Mouse (Mus musculus) spleen, adult 2 months (tissue): ENCODE results near the gene Timm10b. TPM values are rescaled to one million over a fixed set of nuclear protein-coding genes. Genes with fewer than 3 reads are reported as not detected.

Source experiments
- DNase-seq, 2 experiments: peaks; one replicate each; pipeline versions ENCODE4 v3.0.0 to v3.0.0-alpha.2; 2012 to 2021; ENCODE audit warnings: low spot score in 2 of 2, low read depth in 1 of 2
- H3K27ac ChIP-seq: fragments of 200-500 bp; 2 replicates; pipeline ENCODE4 v1.5.1; 2012; ENCODE audit warnings: low read length, inconsistent platforms; ENCODE audit not compliant: insufficient read depth
- H3K27me3 ChIP-seq: fragments of 200-500 bp; 2 replicates; pipeline ENCODE4 v1.6.1; 2012; ENCODE audit warnings: mild to moderate bottlenecking, moderate library complexity, low read length, inconsistent platforms; ENCODE audit not compliant: control insufficient read depth, insufficient read depth
- H3K36me3 ChIP-seq: fragments of 200-500 bp; 2 replicates; pipeline ENCODE4 v1.6.1; 2012; ENCODE audit warnings: mild to moderate bottlenecking, low read length, inconsistent platforms; ENCODE audit not compliant: control insufficient read depth, insufficient read depth
- H3K4me1 ChIP-seq: fragments of 200-500 bp; 2 replicates; pipeline ENCODE4 v1.6.1; 2011; ENCODE audit warnings: inconsistent platforms; ENCODE audit not compliant: control insufficient read depth, insufficient read depth, insufficient read length
- H3K4me3 ChIP-seq: fragments of 200-500 bp; 2 replicates; pipeline ENCODE4 v1.5.1; 2011; ENCODE audit warnings: mild to moderate bottlenecking, inconsistent platforms; ENCODE audit not compliant: insufficient read depth, insufficient read length; ENCODE audit errors: extremely low read depth
- CTCF ChIP-seq: fragments of 200-500 bp; IDR thresholded peaks from 2 replicates; pipeline ENCODE4 v1.5.1; 2011; ENCODE audit warnings: mild to moderate bottlenecking, inconsistent platforms; ENCODE audit not compliant: insufficient read depth, insufficient read length, insufficient replicate concordance; ENCODE audit errors: extremely low read depth
- POLR2A ChIP-seq: fragments of 200-500 bp; IDR thresholded peaks from 2 replicates; pipeline ENCODE4 v1.6.1; 2011; ENCODE audit warnings: low read depth, low read length, inconsistent platforms
- whole genome bisulfite sequencing: fragments of 180-500 bp; shearing (Covaris S2); methylation state at CpG from one replicate; pipeline ENCODE4 v1.1.7; 2018; 5-methylcytosine and 5-hydroxymethylcytosine counted together
- polyA plus RNA-seq: library from polyadenylated mRNA; depleted of rRNA; stranded (reverse); fragments of >200 nt; gene quantifications from 2 replicates; pipeline ENCODE4 v1.2.3, GENCODE M21; 2012

Gene Timm10b
- polyA plus RNA-seq, 1 experiment = 87.3 TPM

DNA sequence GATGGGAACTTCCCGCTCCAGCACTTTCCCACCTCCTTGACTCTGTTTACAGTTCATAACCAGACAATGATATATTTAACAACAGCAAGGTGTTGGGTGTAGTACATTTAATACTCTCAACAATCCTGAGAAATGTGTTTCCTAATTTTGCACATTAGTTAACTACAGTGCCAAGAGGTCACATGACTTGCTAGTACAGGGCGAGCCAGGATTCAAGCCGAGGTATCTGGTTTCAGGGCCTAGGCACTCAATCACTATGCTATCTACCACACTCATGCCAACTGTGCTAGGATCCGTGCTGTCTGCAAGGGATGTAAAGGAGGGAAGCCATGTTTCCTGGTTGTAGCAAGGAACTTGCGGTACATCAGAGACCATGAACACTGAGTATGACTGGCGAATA, 23.3 kb upstream of the Timm10b start:
- 90% methylated on average over 6 of the region's 6 CpGs for WGBS
- TF ChIP-seq POLR2A (no peak), CTCF (no peak)
- peaks cover 8% of the 10 kb centered on the region for H3K36me3 ChIP-seq
- no peaks in the 10 kb centered on the region for H3K4me1 ChIP-seq
- no peaks in the 10 kb centered on the region for H3K27me3 ChIP-seq
- no peak overlapping the region for H3K4me3 ChIP-seq
- no peak overlapping the region for H3K27ac ChIP-seq
- no peak for DNase-seq

DNA sequence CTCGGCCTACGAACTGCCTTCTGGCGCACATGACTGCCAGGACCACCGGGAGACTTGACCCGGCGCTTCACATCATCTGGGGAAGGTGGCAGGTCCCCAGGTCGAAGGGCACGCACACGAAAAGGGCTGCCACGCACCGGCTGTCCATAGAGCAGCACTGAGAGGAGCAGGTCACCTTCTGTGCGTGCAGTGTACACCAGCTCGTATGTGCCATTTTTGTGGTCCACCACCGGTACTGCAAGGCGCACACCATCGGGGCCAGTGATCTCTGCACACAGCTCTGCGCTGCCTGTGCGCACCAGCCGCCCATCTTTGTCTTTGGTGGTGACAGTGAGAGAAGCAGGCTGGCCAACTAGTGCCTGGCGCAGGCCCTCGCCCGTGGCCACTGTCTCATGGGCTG, 22.0 kb upstream of the Timm10b start:
- Histone ChIP-seq H3K36me3 (peaks cover 8% of the 10 kb centered on the region), H3K4me3 (no peak overlapping the region), H3K27me3 (no peaks in the 10 kb centered on the region), H3K4me1 (no peaks in the 10 kb centered on the region), H3K27ac (no peak overlapping the region)
- TF ChIP-seq POLR2A = no peak
- TF ChIP-seq CTCF = no peak
- 93% methylated on average over 22 of the region's 22 CpGs for WGBS
- no peak for DNase-seq

DNA sequence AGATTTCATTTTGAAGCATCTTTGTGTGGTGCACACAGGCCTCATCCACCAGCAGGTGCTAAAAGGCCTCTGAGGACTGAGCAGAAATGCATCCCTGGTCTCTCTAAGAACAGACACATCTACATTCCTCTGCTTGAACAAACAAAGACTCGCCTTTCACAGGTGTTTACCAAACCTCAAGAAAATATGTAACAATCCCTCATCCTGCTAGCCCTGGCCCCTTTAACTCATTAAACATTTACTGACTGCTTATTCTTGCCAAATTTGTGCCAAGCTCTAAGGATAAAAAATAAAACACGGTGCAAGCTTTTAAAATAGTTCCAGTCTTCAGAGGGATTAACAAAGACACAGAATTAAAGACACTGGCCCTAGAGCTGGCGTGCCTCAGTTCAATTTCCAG, 20.2 kb upstream of the Timm10b start:
- Histone ChIP-seq H3K27me3 (no peaks in the 10 kb centered on the region), H3K27ac (no peak overlapping the region), H3K4me3 (no peak overlapping the region), H3K4me1 (no peaks in the 10 kb centered on the region), H3K36me3 (peaks cover 8% of the 10 kb centered on the region)
- WGBS = 89% methylated on average over 3 of the region's 3 CpGs
- DNase-seq = no peak
- no peak for TF ChIP-seq POLR2A

DNA sequence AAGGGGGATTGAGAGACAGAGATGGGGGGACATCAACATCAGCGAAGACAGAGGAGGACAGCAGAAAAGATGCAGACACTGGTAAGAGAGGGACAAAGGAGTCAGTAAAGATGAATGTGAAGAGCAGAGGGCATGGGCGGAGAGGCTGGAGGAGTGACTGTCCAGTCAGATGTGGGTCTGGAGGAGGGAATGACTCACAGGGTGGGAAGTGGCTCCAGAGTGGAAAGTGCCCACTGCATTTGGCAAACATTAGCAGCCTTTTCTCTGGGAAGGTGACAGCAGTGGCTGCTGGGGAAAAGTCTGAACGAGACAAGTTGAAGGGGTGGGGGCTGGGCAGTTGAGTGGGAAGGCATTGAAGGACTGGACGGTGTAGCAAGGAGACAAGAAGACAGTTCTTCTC, 18.8 kb upstream of the Timm10b start:
- H3K4me1 ChIP-seq = no peaks in the 10 kb centered on the region
- H3K36me3 ChIP-seq = peaks cover 8% of the 10 kb centered on the region
- no peak overlapping the region for H3K27ac ChIP-seq
- TF ChIP-seq CTCF = no peak
- TF ChIP-seq POLR2A = no peak
- no peak for DNase-seq
- WGBS = 90% methylated on average over 4 of the region's 4 CpGs
- H3K27me3 ChIP-seq = no peaks in the 10 kb centered on the region
- H3K4me3 ChIP-seq = no peak overlapping the region

DNA sequence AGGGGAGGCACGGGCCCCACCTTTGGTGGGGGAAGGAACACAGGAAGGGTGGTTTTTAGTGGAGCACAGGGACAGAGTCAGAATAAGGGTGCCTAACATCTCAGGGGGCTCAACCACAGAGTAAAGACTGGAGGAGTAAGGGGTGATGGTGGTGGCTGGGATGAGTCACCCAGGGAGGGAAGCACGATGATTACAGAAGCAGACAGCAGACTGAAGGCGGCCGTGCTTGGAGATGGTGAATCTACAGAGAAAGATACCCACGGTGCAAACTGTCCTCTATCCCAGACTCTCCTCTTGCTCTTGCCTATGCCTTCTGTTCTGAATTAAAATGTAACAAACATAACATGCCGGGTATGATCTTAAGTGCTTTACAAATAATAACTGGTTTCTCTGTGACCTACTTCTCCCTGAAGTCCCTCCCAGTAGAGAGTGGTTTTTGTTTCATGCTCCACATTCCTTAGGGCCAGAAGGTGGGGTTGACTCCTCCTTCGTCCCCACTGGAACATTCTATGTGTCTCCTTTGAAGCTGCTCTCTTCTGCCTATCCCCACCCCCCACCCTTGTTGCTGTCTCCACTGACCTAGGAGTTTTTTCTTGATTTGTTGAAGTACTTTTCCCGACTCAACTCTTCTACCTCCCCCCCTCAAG, 18.1 kb upstream of the Timm10b start:
- Histone ChIP-seq H3K27me3 (no peaks in the 10 kb centered on the region), H3K4me3 (no peak overlapping the region), H3K27ac (no peak overlapping the region), H3K36me3 (peaks cover 8% of the 10 kb centered on the region), H3K4me1 (no peaks in the 10 kb centered on the region)
- 85% methylated on average over 8 of the region's 8 CpGs for WGBS
- TF ChIP-seq POLR2A = no peak
- TF ChIP-seq CTCF = no peak
- no peak for DNase-seq

DNA sequence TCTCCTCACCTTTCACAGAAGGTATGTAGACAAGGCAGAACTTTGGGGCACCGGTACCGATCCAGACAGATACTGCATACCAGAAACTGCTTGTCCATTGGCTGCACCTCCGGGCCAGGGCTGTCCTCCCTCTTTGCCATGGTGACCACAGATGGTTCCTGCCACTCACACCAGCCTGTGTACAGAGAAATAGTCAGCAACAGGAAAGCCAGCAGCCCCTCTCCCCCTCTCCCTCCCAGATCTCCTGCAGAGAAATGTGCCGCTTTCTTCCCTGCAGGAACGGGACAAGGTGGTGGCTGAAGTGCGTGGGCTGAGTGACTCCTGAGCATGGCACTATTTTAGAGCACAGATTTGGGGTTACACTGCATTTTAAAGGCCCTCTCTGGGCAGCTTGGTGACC, 14.5 kb upstream of the Timm10b start:
- TF ChIP-seq CTCF (no peak), POLR2A (no peak)
- Histone ChIP-seq H3K4me3 (no peak overlapping the region), H3K27ac (no peak overlapping the region), H3K4me1 (peaks cover 6% of the 10 kb centered on the region), H3K27me3 (no peaks in the 10 kb centered on the region), H3K36me3 (no peaks in the 10 kb centered on the region)
- WGBS = 86% methylated on average over 6 of the region's 6 CpGs
- DNase-seq = no peak

DNA sequence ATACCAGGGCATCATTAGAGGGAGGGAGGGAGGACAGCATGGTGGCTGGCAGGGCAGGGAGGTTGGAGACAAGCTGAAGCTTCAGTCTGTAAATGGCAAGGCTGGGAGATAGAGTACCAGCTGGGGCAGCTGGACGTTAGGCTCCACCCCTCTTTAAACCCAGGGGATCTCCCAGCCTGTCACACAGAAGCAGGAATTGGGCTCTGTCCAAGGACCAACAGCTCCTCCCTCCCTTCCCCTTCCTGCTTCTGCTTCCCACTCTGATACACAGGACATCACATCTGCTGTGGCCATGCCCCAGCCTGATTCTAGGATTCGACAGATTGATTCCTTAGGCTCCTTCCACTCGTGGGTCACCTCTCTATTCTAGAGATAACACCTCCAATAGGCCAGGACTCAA, 11.2 kb upstream of the Timm10b start:
- Histone ChIP-seq H3K27ac (no peak overlapping the region), H3K4me1 (peaks cover 8% of the 10 kb centered on the region), H3K4me3 (no peak overlapping the region), H3K27me3 (0 out of 2 replicates have a peak, but pooled peaks cover 2% of the 10 kb centered on the region), H3K36me3 (no peaks in the 10 kb centered on the region)
- 15% methylated on average over 3 of the region's 3 CpGs for WGBS
- TF ChIP-seq POLR2A (no peak), CTCF (no peak)
- DNase-seq = no peak
